Mouse (Mus musculus): Measurements from ENCODE around the gene Phactr3. TPM values are rescaled to one million over a fixed set of nuclear protein-coding genes. Genes with fewer than 3 reads are reported as not detected.

The Phactr3 gene
- polyA plus RNA-seq, 1 experiment from 2014 or later, result 2.2 TPM

DNA sequence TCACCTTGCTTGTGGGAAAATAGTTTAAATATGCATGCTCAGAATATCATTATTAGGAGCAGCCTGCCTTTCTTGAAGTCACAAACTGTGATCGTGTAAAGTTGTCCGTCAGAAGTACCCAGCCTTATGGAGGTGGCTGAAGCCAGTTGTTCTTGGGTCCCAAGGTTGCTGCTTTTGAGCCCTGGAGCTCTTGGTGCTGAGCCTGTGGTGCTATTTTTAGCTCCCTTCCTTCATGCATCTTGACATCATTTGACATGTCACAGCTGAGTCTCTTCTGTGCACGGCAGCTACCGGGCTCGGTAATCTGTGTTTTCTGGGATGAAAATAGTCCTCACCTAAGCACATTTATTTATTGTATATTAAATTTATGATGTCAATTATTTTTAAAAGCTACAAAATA is 76.1 kb downstream of the Phactr3 start:
- TF ChIP-seq CTCF (IDR thresholded peaks at IDR 0.05; ENCODE audit: low read depth), result no peak
- WGBS, result 62% methylated on average over 5 of the region's 5 CpGs

DNA sequence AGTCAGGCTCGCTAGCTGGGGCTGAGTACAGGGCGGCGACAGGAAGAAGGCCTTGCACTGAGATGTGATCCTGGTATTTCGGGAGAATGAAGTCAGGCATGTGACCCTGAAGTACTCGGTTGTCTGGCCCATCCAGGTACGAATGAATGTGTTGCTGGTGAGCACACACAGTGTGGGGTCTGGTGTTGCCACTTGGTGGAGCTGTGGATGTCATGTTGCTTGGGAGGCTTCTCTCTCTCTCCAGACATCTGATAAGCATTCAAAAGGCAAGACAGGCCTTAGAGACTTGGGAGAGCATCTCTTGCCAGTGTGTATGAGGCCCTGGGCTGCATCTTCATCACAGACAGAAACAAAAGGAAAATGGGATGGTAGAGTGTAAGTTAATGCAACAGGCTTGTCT is 77.3 kb downstream of the Phactr3 start:
- Histone ChIP-seq H3K27me3 (replicated peaks; ENCODE audit: control insufficient read depth, insufficient read depth, low read length) (no peaks in the 10 kb centered on the region), H3K9me3 (ENCODE audit: control insufficient read depth) (no peaks in the 10 kb centered on the region), H3K4me3 (ENCODE audit: low read depth, low read length) (no peak overlapping the region), H3K9ac (ENCODE audit: low read depth, low read length) (no peak overlapping the region), H3K4me1 (replicated peaks; ENCODE audit: control insufficient read depth, insufficient read depth, low read length) (no peaks in the 10 kb centered on the region), H3K36me3 (ENCODE audit: control insufficient read depth, insufficient read depth) (no peaks in the 10 kb centered on the region), H3K4me2 (replicated peaks; ENCODE audit: low read depth) (no peak overlapping the region), H3K27ac (ENCODE audit: low read depth, low read length) (no peak overlapping the region)
- ATAC-seq, result no peak
- WGBS, result 86% methylated on average over 6 of the region's 6 CpGs
- no peak for TF ChIP-seq CTCF (IDR thresholded peaks at IDR 0.05; ENCODE audit: low read depth)

More for the DNA sequence above, 76.1 kb downstream of the Phactr3 start:
- H3K9me3 ChIP-seq (ENCODE audit: control insufficient read depth), result no peaks in the 10 kb centered on the region
- no peaks in the 10 kb centered on the region for H3K36me3 ChIP-seq (ENCODE audit: control insufficient read depth, insufficient read depth)
- no peaks in the 10 kb centered on the region for H3K27me3 ChIP-seq (replicated peaks; ENCODE audit: control insufficient read depth, insufficient read depth, low read length)
- ATAC-seq, result no peak
- no peak overlapping the region for H3K27ac ChIP-seq (ENCODE audit: low read depth, low read length)
- no peak overlapping the region for H3K4me3 ChIP-seq (ENCODE audit: low read depth, low read length)
- no peak overlapping the region for H3K4me2 ChIP-seq (replicated peaks; ENCODE audit: low read depth)
- no peak overlapping the region for H3K9ac ChIP-seq (ENCODE audit: low read depth, low read length)
- H3K4me1 ChIP-seq (replicated peaks; ENCODE audit: control insufficient read depth, insufficient read depth, low read length), result no peaks in the 10 kb centered on the region

DNA sequence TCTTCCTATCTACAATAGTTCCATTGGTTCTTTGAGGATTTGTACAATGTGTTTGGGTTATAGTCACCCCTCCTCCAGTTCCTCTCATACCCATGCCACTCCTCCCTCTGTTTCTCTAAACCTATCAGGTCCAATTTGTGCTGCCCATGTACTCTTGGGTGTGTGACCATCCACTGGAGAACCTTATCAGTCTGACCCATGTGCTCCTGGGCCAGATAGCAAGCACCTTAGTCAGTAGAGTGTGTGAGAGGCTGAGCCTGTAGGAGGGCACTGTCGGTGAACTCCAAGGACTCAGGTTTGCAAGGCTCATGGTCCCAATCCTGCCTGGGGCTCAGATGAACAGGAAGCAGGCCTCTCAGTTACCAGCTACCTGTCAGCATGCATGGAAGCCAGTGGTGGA is 78.8 kb downstream of the Phactr3 start:
- H3K36me3 ChIP-seq (ENCODE audit: control insufficient read depth, insufficient read depth), result no peaks in the 10 kb centered on the region
- ATAC-seq, result no peak
- H3K27me3 ChIP-seq (replicated peaks; ENCODE audit: control insufficient read depth, insufficient read depth, low read length), result no peaks in the 10 kb centered on the region
- no peak overlapping the region for H3K4me3 ChIP-seq (ENCODE audit: low read depth, low read length)
- H3K4me2 ChIP-seq (replicated peaks; ENCODE audit: low read depth), result no peak overlapping the region
- H3K9ac ChIP-seq (ENCODE audit: low read depth, low read length), result no peak overlapping the region
- TF ChIP-seq CTCF (IDR thresholded peaks at IDR 0.05; ENCODE audit: low read depth), result no peak
- H3K9me3 ChIP-seq (ENCODE audit: control insufficient read depth), result no peaks in the 10 kb centered on the region
- 74% methylated on average over 1 of the region's 1 CpGs for WGBS
- no peak overlapping the region for H3K27ac ChIP-seq (ENCODE audit: low read depth, low read length)
- no peaks in the 10 kb centered on the region for H3K4me1 ChIP-seq (replicated peaks; ENCODE audit: control insufficient read depth, insufficient read depth, low read length)

DNA sequence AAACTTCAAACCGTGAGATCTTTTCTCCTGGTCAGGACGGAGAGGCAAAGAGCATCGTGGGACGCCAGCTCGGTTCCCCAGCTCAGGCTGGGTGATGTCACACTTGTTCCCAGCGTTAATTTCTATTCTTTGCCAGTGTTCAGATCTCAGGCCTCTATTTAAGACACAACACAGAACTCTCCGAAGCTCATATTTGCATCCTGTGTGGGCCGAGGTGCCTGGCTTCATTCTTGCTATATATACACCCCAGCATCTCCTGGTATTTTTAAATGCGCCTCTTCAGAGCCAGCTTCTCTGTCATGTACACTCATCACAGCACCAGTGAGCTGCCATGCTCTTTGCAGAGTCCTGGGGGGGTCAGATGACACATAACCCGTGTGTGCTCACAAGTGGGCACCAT is 85.7 kb downstream of the Phactr3 start:
- Histone ChIP-seq H3K9ac (ENCODE audit: low read depth, low read length) (no peak overlapping the region), H3K4me1 (replicated peaks; ENCODE audit: control insufficient read depth, insufficient read depth, low read length) (no peaks in the 10 kb centered on the region), H3K4me3 (ENCODE audit: low read depth, low read length) (no peak overlapping the region), H3K27me3 (replicated peaks; ENCODE audit: control insufficient read depth, insufficient read depth, low read length) (no peaks in the 10 kb centered on the region), H3K4me2 (replicated peaks; ENCODE audit: low read depth) (no peak overlapping the region), H3K36me3 (ENCODE audit: control insufficient read depth, insufficient read depth) (no peaks in the 10 kb centered on the region), H3K9me3 (ENCODE audit: control insufficient read depth) (no peaks in the 10 kb centered on the region), H3K27ac (ENCODE audit: low read depth, low read length) (no peak overlapping the region)
- WGBS, result 77% methylated on average over 10 of the region's 10 CpGs
- no peak for TF ChIP-seq CTCF (IDR thresholded peaks at IDR 0.05; ENCODE audit: low read depth)
- ATAC-seq, result no peak

DNA sequence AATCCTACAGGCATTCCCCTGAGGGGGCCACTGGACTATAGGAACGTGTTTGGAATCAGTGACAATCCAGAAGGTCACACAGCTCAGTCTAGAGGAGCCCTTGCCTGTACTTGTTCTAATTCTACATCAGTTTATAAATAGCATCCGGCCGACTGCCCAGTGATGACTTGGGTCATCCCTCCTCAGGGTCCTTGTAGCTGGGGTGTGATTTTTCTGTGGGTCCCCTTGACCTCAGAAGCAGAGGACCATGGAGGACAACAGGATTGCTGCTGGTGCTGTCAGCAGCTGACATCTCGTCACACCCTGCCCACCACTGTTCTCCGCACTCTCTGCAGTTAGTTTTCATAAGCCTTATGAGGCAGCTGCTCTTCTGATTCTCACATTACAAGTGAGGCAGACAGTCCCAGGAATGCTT is 89.4 kb downstream of the Phactr3 start:
- 66% methylated on average over 5 of the region's 5 CpGs for WGBS
- no peaks in the 10 kb centered on the region for H3K27me3 ChIP-seq (replicated peaks; ENCODE audit: control insufficient read depth, insufficient read depth, low read length)
- H3K9me3 ChIP-seq (ENCODE audit: control insufficient read depth), result no peaks in the 10 kb centered on the region
- ATAC-seq, result no peak
- no peaks in the 10 kb centered on the region for H3K36me3 ChIP-seq (ENCODE audit: control insufficient read depth, insufficient read depth)
- H3K4me1 ChIP-seq (replicated peaks; ENCODE audit: control insufficient read depth, insufficient read depth, low read length), result no peaks in the 10 kb centered on the region
- TF ChIP-seq CTCF (IDR thresholded peaks at IDR 0.05; ENCODE audit: low read depth), result no peak
- H3K9ac ChIP-seq (ENCODE audit: low read depth, low read length), result no peak overlapping the region
- no peak overlapping the region for H3K4me2 ChIP-seq (replicated peaks; ENCODE audit: low read depth)
- H3K4me3 ChIP-seq (ENCODE audit: low read depth, low read length), result no peak overlapping the region
- H3K27ac ChIP-seq (ENCODE audit: low read depth, low read length), result no peak overlapping the region

DNA sequence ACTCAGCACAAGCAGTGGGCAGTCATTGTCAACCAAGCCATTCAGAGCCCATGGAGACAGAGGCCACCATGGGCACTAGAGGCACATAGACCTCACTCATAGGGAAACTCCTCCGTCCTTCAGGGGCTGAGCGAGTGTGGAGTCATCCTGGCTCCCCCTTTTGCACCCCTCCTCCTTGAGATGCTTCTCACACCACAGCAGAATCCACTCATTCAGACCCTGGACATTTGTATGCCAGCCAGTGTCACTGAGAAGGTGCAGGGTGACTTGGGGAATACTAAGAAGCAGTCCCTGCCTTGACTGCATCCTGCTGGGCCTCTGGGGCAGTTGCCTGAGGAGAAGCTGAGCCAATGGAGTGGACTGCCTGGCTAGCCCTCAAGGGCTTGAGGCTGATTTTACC is 95.1 kb downstream of the Phactr3 start:
- no peak overlapping the region for H3K4me3 ChIP-seq (ENCODE audit: low read depth, low read length)
- H3K27ac ChIP-seq (ENCODE audit: low read depth, low read length), result no peak overlapping the region
- no peak overlapping the region for H3K4me2 ChIP-seq (replicated peaks; ENCODE audit: low read depth)
- H3K36me3 ChIP-seq (ENCODE audit: control insufficient read depth, insufficient read depth), result no peaks in the 10 kb centered on the region
- H3K9ac ChIP-seq (ENCODE audit: low read depth, low read length), result no peak overlapping the region
- no peaks in the 10 kb centered on the region for H3K4me1 ChIP-seq (replicated peaks; ENCODE audit: control insufficient read depth, insufficient read depth, low read length)
- WGBS, result 79% methylated on average over 2 of the region's 2 CpGs
- H3K9me3 ChIP-seq (ENCODE audit: control insufficient read depth), result no peaks in the 10 kb centered on the region
- no peaks in the 10 kb centered on the region for H3K27me3 ChIP-seq (replicated peaks; ENCODE audit: control insufficient read depth, insufficient read depth, low read length)
- no peak for ATAC-seq
- TF ChIP-seq CTCF (IDR thresholded peaks at IDR 0.05; ENCODE audit: low read depth), result no peak

DNA sequence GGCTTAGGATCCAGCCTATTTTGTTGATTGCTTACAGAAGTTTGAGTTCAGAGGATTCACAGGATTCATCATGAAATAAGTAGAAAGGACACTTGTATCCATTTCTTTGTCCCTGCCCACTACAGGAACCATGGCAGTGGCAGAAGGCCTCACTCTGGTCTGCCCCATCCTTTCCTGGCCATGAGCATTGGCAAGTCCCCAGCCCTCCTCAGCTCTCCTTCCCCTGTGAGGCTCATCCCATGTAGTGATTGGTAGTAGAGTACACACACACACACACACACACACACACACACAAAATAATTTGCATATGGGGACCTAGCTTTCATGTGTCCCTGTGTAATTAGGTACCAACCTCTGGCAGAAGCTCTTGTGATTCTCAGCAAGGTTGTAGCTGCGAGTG is 95.8 kb downstream of the Phactr3 start:
- H3K9ac ChIP-seq (ENCODE audit: low read depth, low read length), result no peak overlapping the region
- 69% methylated on average over 1 of the region's 1 CpGs for WGBS
- no peak for ATAC-seq
- no peaks in the 10 kb centered on the region for H3K27me3 ChIP-seq (replicated peaks; ENCODE audit: control insufficient read depth, insufficient read depth, low read length)
- no peaks in the 10 kb centered on the region for H3K36me3 ChIP-seq (ENCODE audit: control insufficient read depth, insufficient read depth)
- no peak overlapping the region for H3K27ac ChIP-seq (ENCODE audit: low read depth, low read length)
- H3K4me2 ChIP-seq (replicated peaks; ENCODE audit: low read depth), result no peak overlapping the region
- no peak overlapping the region for H3K4me3 ChIP-seq (ENCODE audit: low read depth, low read length)
- no peaks in the 10 kb centered on the region for H3K4me1 ChIP-seq (replicated peaks; ENCODE audit: control insufficient read depth, insufficient read depth, low read length)
- TF ChIP-seq CTCF (IDR thresholded peaks at IDR 0.05; ENCODE audit: low read depth), result no peak
- no peaks in the 10 kb centered on the region for H3K9me3 ChIP-seq (ENCODE audit: control insufficient read depth)

Data from intestine, postnatal 0 days (tissue).